Mouse (Mus musculus): ENCODE data around the gene Olfr715. TPM values are rescaled to one million over a fixed set of nuclear protein-coding genes. Genes with fewer than 3 reads are reported as not detected.
"Not testable (repeated sequence)": the region's sequence is repeated elsewhere in the genome, so short reads cannot be mapped to it uniquely, and the experiment has no call there.

Gene Olfr715
- polyA plus RNA-seq (2011; ENCODE audit: insufficient read depth, insufficient read length, low read depth, missing spikeins): not detected in 2 replicates

DNA sequence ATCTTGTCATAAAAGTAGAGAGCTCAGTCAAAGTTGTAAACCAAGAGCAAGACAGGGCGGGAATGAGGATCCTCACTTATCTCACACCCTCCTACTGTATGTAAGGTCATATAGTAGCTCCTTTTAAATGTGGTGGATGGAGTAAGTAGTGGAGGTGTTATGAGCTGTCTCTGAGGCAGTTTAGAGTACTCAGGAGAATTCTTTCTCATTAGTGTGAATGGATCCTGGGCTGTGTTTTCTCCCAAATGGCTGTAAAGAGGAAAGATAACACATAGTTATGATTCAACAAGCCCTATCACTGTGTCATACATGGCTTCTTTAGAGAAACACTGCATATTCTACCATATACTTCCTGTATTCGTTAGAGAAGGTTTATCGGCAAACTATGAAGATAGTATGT lies at the start of gene Olfr715:
Olfr715 (minus strand) TSS at position 101 of the 400 bp plus-strand sequence.
- H3K9me3 ChIP-seq (replicated peaks; ENCODE audit: control insufficient read depth, insufficient read depth, low read length, poor library complexity, severe bottlenecking); H3K4me1 ChIP-seq (ENCODE audit: control insufficient read depth, insufficient read depth, low read length); H3K4me3 ChIP-seq (ENCODE audit: low read depth, low read length); H3K27ac ChIP-seq (ENCODE audit: insufficient read depth, low read length); H3K36me3 ChIP-seq (ENCODE audit: control insufficient read depth, insufficient read depth, low read length, poor library complexity, severe bottlenecking); H3K9ac ChIP-seq (ENCODE audit: low read depth, poor library complexity, severe bottlenecking); H3K27me3 ChIP-seq (ENCODE audit: control insufficient read depth, insufficient read depth, low read length, poor library complexity, severe bottlenecking): not testable (repeated sequence)

DNA sequence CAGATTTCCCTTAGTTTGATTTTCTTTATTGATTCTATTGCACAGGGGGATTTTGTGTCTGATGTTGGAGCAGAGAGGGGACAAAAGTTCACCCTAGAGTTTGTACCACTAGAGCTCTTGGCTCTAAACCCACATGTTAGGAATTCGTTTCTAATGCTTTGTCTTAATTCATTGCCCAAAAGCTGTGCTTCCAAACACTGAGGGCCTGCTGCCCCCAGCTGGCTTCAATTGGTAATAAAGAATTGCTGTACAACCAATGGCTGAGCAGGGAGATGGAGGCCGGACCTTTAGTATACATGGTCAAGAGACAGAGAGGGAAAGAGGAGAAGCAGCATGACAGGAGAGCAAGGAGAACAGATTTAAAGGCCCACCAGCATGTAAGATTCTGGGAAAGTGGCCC lies 49.5 kb upstream of the Olfr715 start:
- Histone ChIP-seq H3K27ac (ENCODE audit: insufficient read depth, low read length) (no peak overlapping the region), H3K4me1 (ENCODE audit: control insufficient read depth, insufficient read depth, low read length) (no peaks in the 10 kb centered on the region), H3K9me3 (replicated peaks; ENCODE audit: control insufficient read depth, insufficient read depth, low read length, poor library complexity, severe bottlenecking) (no peaks in the 10 kb centered on the region), H3K27me3 (ENCODE audit: control insufficient read depth, insufficient read depth, low read length, poor library complexity, severe bottlenecking) (no peaks in the 10 kb centered on the region), H3K4me3 (ENCODE audit: low read depth, low read length) (no peak overlapping the region), H3K9ac (ENCODE audit: low read depth, poor library complexity, severe bottlenecking) (no peak overlapping the region), H3K36me3 (ENCODE audit: control insufficient read depth, insufficient read depth, low read length, poor library complexity, severe bottlenecking) (no peaks in the 10 kb centered on the region)
- no peak for TF ChIP-seq POLR2A (IDR thresholded peaks at IDR 0.05; ENCODE audit: insufficient read depth, low read length)
- TF ChIP-seq CTCF (IDR thresholded peaks at IDR 0.05; ENCODE audit: low read depth, low read length): peak; percentile 37

DNA sequence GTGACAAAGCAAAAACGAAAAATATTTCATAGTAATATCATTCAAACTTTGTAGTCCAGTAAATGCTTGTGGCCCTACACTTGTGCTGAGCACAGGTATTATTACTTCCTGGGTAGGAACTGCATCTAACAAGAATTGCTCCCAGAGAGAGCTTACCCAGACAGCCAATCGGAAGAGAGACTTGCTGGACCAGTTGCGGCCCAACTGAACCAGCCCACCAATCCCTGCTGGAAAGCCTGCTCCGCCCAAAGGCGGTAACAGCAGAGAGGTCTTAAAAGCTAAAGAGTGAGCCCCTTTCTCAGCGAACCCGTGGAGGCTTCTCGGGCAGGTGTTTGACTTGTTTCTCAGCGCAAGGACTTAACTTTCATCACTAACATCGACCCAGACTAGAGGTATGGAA lies 35.8 kb upstream of the Olfr715 start, which contains the start of gene Nlrp14:
Nlrp14 (plus strand) TSS at position 301 of the 400 bp plus-strand sequence.
- Histone ChIP-seq H3K36me3 (ENCODE audit: control insufficient read depth, insufficient read depth, low read length, poor library complexity, severe bottlenecking) (no peaks in the 10 kb centered on the region), H3K4me3 (ENCODE audit: low read depth, low read length) (no peak within 1 kb of the TSS)

DNA sequence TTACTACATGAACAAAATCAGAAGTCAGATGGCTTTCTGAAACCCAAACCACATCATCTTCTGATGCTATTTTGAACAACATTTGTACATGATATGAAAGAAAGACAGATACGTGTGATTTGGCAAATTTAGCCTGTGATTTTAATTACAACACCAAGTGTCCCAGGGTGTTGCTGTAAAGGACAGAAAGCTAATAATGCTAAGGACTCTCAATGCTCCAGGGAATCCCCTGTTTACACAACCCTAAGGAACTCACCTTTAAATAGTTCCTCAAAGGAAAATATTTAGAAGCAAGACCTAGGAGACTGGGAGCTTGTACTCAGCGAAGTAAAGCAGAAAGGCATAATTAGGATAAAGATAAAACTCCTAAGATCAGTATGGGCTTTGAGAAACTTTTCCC lies 7.1 kb upstream of the Olfr715 start, which contains the start of gene Olfr716:
Olfr716 (plus strand) TSS at position 301 of the 400 bp plus-strand sequence.
- not testable (repeated sequence) for H3K27me3 ChIP-seq (ENCODE audit: control insufficient read depth, insufficient read depth, low read length, poor library complexity, severe bottlenecking); H3K9me3 ChIP-seq (replicated peaks; ENCODE audit: control insufficient read depth, insufficient read depth, low read length, poor library complexity, severe bottlenecking); H3K9ac ChIP-seq (ENCODE audit: low read depth, poor library complexity, severe bottlenecking); H3K4me1 ChIP-seq (ENCODE audit: control insufficient read depth, insufficient read depth, low read length); H3K4me3 ChIP-seq (ENCODE audit: low read depth, low read length); H3K27ac ChIP-seq (ENCODE audit: insufficient read depth, low read length); H3K36me3 ChIP-seq (ENCODE audit: control insufficient read depth, insufficient read depth, low read length, poor library complexity, severe bottlenecking)

More for the DNA sequence above, 35.8 kb upstream of the Olfr715 start, which contains the start of gene Nlrp14:
- Histone ChIP-seq H3K4me1 (ENCODE audit: control insufficient read depth, insufficient read depth, low read length) (no peaks in the 10 kb centered on the region), H3K9me3 (replicated peaks; ENCODE audit: control insufficient read depth, insufficient read depth, low read length, poor library complexity, severe bottlenecking) (no peaks in the 10 kb centered on the region), H3K9ac (ENCODE audit: low read depth, poor library complexity, severe bottlenecking) (no peak within 1 kb of the TSS), H3K27me3 (ENCODE audit: control insufficient read depth, insufficient read depth, low read length, poor library complexity, severe bottlenecking) (no peaks in the 10 kb centered on the region), H3K27ac (ENCODE audit: insufficient read depth, low read length) (no peak within 1 kb of the TSS)
- TF ChIP-seq POLR2A (IDR thresholded peaks at IDR 0.05; ENCODE audit: insufficient read depth, low read length) (no peak), CTCF (IDR thresholded peaks at IDR 0.05; ENCODE audit: low read depth, low read length) (no peak), EP300 (IDR thresholded peaks at IDR 0.05; ENCODE audit: insufficient read depth, low read depth, low read length) (no peak)

DNA sequence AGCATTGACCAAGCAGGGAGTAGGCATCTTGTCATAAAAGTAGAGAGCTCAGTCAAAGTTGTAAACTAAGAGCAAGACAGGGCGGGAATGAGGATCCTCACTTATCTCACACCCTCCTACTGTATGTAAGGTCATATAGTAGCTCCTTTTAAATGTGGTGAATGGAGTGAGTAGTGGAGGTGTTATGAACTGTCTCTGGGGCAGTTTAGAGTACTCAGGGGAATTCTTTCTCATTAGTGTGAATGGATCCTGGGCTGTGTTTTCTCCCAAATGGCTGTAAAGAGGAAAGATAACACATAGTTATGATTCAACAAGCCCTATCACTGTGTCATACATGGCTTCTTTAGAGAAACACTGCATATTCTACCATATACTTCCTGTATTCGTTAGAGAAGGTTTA lies 20.6 kb downstream of the Olfr715 start, which contains the start of gene Olfr715b:
Olfr715b (minus strand) TSS at position 101 of the 400 bp plus-strand sequence.
- not testable (repeated sequence) for H3K4me3 ChIP-seq (ENCODE audit: low read depth, low read length); H3K4me1 ChIP-seq (ENCODE audit: control insufficient read depth, insufficient read depth, low read length); H3K27ac ChIP-seq (ENCODE audit: insufficient read depth, low read length); H3K9ac ChIP-seq (ENCODE audit: low read depth, poor library complexity, severe bottlenecking); H3K27me3 ChIP-seq (ENCODE audit: control insufficient read depth, insufficient read depth, low read length, poor library complexity, severe bottlenecking); H3K9me3 ChIP-seq (replicated peaks; ENCODE audit: control insufficient read depth, insufficient read depth, low read length, poor library complexity, severe bottlenecking); H3K36me3 ChIP-seq (ENCODE audit: control insufficient read depth, insufficient read depth, low read length, poor library complexity, severe bottlenecking)

DNA sequence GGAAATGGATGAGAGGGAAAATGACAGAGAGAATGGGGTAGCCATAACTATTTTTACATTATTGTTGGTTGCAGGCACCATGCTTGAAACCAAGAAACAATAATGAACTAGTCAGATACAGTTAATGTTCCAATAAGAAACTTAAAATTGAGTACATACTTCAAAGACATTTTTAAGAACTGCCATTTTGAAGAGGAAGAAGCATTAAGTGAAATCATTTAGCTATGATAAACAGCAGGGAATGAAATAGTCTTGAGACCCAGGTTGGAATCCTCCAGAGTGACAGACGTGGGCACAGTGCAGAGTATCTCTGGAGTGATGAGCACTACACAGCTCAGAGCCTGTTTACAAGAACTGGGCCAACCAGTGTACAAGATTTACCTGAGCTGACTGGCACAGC lies 38.0 kb downstream of the Olfr715 start, which contains the start of gene Olfr17:
Olfr17 (plus strand) TSS at position 301 of the 400 bp plus-strand sequence.
- H3K36me3 ChIP-seq (ENCODE audit: control insufficient read depth, insufficient read depth, low read length, poor library complexity, severe bottlenecking): no peaks in the 10 kb centered on the region
- H3K27ac ChIP-seq (ENCODE audit: insufficient read depth, low read length): no peak within 1 kb of the TSS
- H3K9me3 ChIP-seq (replicated peaks; ENCODE audit: control insufficient read depth, insufficient read depth, low read length, poor library complexity, severe bottlenecking): no peaks in the 10 kb centered on the region
- H3K4me3 ChIP-seq (ENCODE audit: low read depth, low read length): no peak within 1 kb of the TSS
- H3K4me1 ChIP-seq (ENCODE audit: control insufficient read depth, insufficient read depth, low read length): no peaks in the 10 kb centered on the region
- no peak for TF ChIP-seq EP300 (IDR thresholded peaks at IDR 0.05; ENCODE audit: insufficient read depth, low read depth, low read length)
- no peak within 1 kb of the TSS for H3K9ac ChIP-seq (ENCODE audit: low read depth, poor library complexity, severe bottlenecking)
- no peaks in the 10 kb centered on the region for H3K27me3 ChIP-seq (ENCODE audit: control insufficient read depth, insufficient read depth, low read length, poor library complexity, severe bottlenecking)

Other genes with a start within 250 kb of the Olfr715 start
- not detected in 2 replicates for gene Olfr706, start 242.9 kb downstream of the Olfr715 start, polyA plus RNA-seq (2011; ENCODE audit: insufficient read depth, insufficient read length, low read depth, missing spikeins)
- not detected in 2 replicates for gene Olfr707, start 229.8 kb downstream of the Olfr715 start, polyA plus RNA-seq (2011; ENCODE audit: insufficient read depth, insufficient read length, low read depth, missing spikeins)
- not detected in 2 replicates for gene Olfr1532-ps1, start 223.1 kb downstream of the Olfr715 start, polyA plus RNA-seq (2011; ENCODE audit: insufficient read depth, insufficient read length, low read depth, missing spikeins)
- gene Olfr709-ps1, start 198.9 kb downstream of the Olfr715 start, polyA plus RNA-seq (2011; ENCODE audit: insufficient read depth, insufficient read length, low read depth, missing spikeins): not detected in 2 replicates
- not detected in 2 replicates for gene Olfr710, start 182.8 kb downstream of the Olfr715 start, polyA plus RNA-seq (2011; ENCODE audit: insufficient read depth, insufficient read length, low read depth, missing spikeins)
- not detected in 2 replicates for gene Olfr6, start 167.1 kb downstream of the Olfr715 start, polyA plus RNA-seq (2011; ENCODE audit: insufficient read depth, insufficient read length, low read depth, missing spikeins)
- gene Olfr711, start 155.6 kb downstream of the Olfr715 start, polyA plus RNA-seq (2011; ENCODE audit: insufficient read depth, insufficient read length, low read depth, missing spikeins): not detected in 2 replicates
- gene Olfr2, start 125.0 kb downstream of the Olfr715 start, polyA plus RNA-seq (2011; ENCODE audit: insufficient read depth, insufficient read length, low read depth, missing spikeins): 0.11 TPM in 1 of 2 replicates, not detected in the other
- 0.09 TPM in 1 of 2 replicates, not detected in the other for gene Olfr713, start 99.9 kb downstream of the Olfr715 start, polyA plus RNA-seq (2011; ENCODE audit: insufficient read depth, insufficient read length, low read depth, missing spikeins)
- not detected in 2 replicates for gene Olfr714, start 60.1 kb downstream of the Olfr715 start, polyA plus RNA-seq (2011; ENCODE audit: insufficient read depth, insufficient read length, low read depth, missing spikeins)
- not detected in 2 replicates for gene Olfr17, start 37.9 kb downstream of the Olfr715 start, polyA plus RNA-seq (2011; ENCODE audit: insufficient read depth, insufficient read length, low read depth, missing spikeins)
- gene Olfr715b, start 20.7 kb downstream of the Olfr715 start, polyA plus RNA-seq (2011; ENCODE audit: insufficient read depth, insufficient read length, low read depth, missing spikeins): not detected in 2 replicates
- gene Olfr716, start 7.2 kb upstream of the Olfr715 start, polyA plus RNA-seq (2011; ENCODE audit: insufficient read depth, insufficient read length, low read depth, missing spikeins): not detected in 2 replicates
- 0.42 TPM in 1 of 2 replicates, not detected in the other for gene Nlrp14, start 35.9 kb upstream of the Olfr715 start, polyA plus RNA-seq (2011; ENCODE audit: insufficient read depth, insufficient read length, low read depth, missing spikeins)
- 19.3 and 27.3 TPM in 2 replicates for gene Rbmxl2, start 78.4 kb upstream of the Olfr715 start, polyA plus RNA-seq (2011; ENCODE audit: insufficient read depth, insufficient read length, low read depth, missing spikeins)
- gene Syt9, start 239.6 kb upstream of the Olfr715 start, polyA plus RNA-seq (2011; ENCODE audit: insufficient read depth, insufficient read length, low read depth, missing spikeins): 20.6 and 22.3 TPM in 2 replicates